Mouse (Mus musculus): ENCODE results near the gene Adap1. TPM values are rescaled to one million over a fixed set of nuclear protein-coding genes. Genes with fewer than 3 reads are reported as not detected.

The Adap1 gene
- polyA plus RNA-seq, 1 experiment from 2014 or later = 38.7 TPM

DNA sequence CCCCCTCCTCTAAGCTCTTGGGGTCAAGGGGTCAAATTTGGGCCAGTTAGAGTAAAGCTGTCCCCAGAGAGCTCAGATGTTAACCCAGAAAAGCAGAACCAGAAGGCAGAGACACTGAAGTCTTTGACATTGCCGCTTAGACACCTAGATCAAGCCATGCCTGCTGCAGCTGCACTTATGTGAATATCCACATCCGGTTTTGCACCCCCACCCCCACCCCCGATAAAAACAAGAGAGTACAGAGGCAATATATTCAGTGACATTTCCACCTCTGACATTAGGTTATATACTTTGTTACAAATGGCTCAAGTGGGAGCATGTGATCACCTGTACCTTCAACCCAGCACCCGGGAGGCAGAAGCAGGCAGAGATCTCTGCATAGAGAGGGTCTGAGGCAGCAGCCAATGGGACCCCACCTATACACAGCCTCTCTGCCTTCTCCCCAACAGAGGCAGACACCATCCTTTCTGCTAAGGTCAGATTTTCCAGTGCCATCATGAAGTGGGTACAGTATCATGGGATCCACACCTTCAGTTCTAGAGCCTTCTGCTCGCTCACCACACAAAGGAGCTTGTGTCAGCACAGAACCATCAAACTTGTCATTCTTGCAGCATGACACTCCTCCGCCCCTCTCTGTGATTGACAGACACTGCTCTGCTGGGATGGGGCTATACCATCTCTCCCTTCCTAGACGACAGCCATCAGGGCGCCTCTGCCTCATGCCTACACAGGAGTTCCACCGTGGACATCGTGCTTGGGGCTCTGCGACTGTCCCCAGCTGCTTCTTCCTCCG lies 34.8 kb downstream of the Adap1 start:
- Histone ChIP-seq H3K9me3 (no peaks in the 10 kb centered on the region), H3K36me3 (no peaks in the 10 kb centered on the region), H3K4me3 (no peak overlapping the region), H3K9ac (replicated peaks) (no peak overlapping the region), H3K27me3 (no peaks in the 10 kb centered on the region), H3K4me1 (no peaks in the 10 kb centered on the region), H3K27ac (replicated peaks) (no peak overlapping the region), H3K4me2 (replicated peaks) (no peak overlapping the region)
- 88% methylated on average over 12 of the region's 12 CpGs for WGBS
- no peak for ATAC-seq (replicated peaks)

DNA sequence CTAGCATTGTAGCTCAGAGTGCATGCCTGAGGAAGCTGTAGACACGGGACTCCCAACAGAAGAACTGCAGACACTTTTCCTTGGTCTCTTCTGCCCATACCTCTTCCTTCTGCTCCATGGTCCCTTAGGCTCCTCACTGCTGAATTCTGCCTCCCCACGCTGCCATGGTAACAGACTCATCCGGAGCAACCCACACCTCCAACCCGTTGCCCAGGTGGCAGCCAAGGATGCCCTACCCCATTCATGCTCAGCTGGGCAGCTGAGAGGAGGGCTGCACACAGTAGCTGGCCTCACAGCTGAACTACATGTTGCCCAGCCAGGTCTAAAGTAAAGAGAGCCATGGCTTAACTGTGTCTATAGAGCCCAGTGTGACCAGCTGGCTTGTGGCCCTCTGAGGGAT lies 36.8 kb downstream of the Adap1 start:
- H3K27ac ChIP-seq (replicated peaks) = no peak overlapping the region
- no peak overlapping the region for H3K4me3 ChIP-seq
- H3K9ac ChIP-seq (replicated peaks) = no peak overlapping the region
- no peak overlapping the region for H3K4me2 ChIP-seq (replicated peaks)
- ATAC-seq (replicated peaks) = no peak
- H3K36me3 ChIP-seq = no peaks in the 10 kb centered on the region
- no peaks in the 10 kb centered on the region for H3K4me1 ChIP-seq
- 77% methylated on average over 4 of the region's 4 CpGs for WGBS
- H3K27me3 ChIP-seq = no peaks in the 10 kb centered on the region
- H3K9me3 ChIP-seq = no peaks in the 10 kb centered on the region

- H3K36me3 ChIP-seq = no peaks in the 10 kb centered on the region
- H3K27me3 ChIP-seq = no peaks in the 10 kb centered on the region
- no peak overlapping the region for H3K4me3 ChIP-seq
- H3K4me2 ChIP-seq (replicated peaks) = no peak overlapping the region
- WGBS = 86% methylated on average over 4 of the region's 4 CpGs
- no peak overlapping the region for H3K9ac ChIP-seq (replicated peaks)
- H3K4me1 ChIP-seq = no peaks in the 10 kb centered on the region
- H3K9me3 ChIP-seq = no peaks in the 10 kb centered on the region
- no peak overlapping the region for H3K27ac ChIP-seq (replicated peaks)
- ATAC-seq (replicated peaks) = no peak
Measured at GRCm38 (mm10) chr5:139287787-139288186, 37.6 kb downstream of the Adap1 start.

DNA sequence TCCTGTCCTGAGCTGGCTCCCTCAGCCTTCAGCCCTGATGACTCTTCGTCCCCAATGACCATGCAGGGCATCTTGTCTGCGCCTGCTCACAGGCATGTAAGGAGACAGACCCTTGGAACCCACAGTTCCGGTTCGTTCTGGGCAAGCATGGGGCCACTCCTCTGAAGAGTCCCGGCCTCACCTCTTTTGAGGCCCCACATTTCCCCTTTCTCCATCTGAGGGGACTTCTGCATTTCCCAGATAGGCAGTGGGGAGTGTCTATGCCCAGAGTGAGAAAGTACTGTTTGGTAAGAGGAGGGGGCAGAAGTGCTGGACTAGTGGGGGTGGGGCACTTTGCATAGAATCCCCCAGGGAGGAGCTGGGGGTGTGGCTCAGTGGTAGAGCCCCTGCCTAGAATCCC lies 38.3 kb downstream of the Adap1 start:
- no peak overlapping the region for H3K27ac ChIP-seq (replicated peaks)
- WGBS = 88% methylated on average over 5 of the region's 5 CpGs

GRCm38 (mm10) chr5:139286142-139286941 lies 39.1 kb downstream of the Adap1 start:
- Histone ChIP-seq H3K27ac (replicated peaks) (no peak overlapping the region), H3K4me1 (no peaks in the 10 kb centered on the region), H3K36me3 (no peaks in the 10 kb centered on the region), H3K9me3 (no peaks in the 10 kb centered on the region), H3K4me3 (no peak overlapping the region), H3K27me3 (no peaks in the 10 kb centered on the region), H3K4me2 (replicated peaks) (no peak overlapping the region), H3K9ac (replicated peaks) (no peak overlapping the region)
- no peak for ATAC-seq (replicated peaks)
- 78% methylated on average over 14 of the region's 14 CpGs for WGBS

More for the DNA sequence above, 38.3 kb downstream of the Adap1 start:
- H3K9me3 ChIP-seq = no peaks in the 10 kb centered on the region
- ATAC-seq (replicated peaks) = no peak
- no peaks in the 10 kb centered on the region for H3K4me1 ChIP-seq
- H3K36me3 ChIP-seq = no peaks in the 10 kb centered on the region
- H3K4me2 ChIP-seq (replicated peaks) = no peak overlapping the region
- H3K27me3 ChIP-seq = no peaks in the 10 kb centered on the region
- no peak overlapping the region for H3K4me3 ChIP-seq
- H3K9ac ChIP-seq (replicated peaks) = no peak overlapping the region

- 53% methylated on average over 8 of the region's 8 CpGs for WGBS
- no peaks in the 10 kb centered on the region for H3K36me3 ChIP-seq
- no peaks in the 10 kb centered on the region for H3K4me1 ChIP-seq
- no peak overlapping the region for H3K9ac ChIP-seq (replicated peaks)
- H3K4me3 ChIP-seq = no peak overlapping the region
- H3K27ac ChIP-seq (replicated peaks) = no peak overlapping the region
- H3K27me3 ChIP-seq = no peaks in the 10 kb centered on the region
- H3K4me2 ChIP-seq (replicated peaks) = no peak overlapping the region
- ATAC-seq (replicated peaks) = no peak
- no peaks in the 10 kb centered on the region for H3K9me3 ChIP-seq
Measured at GRCm38 (mm10) chr5:139285383-139286067, 39.9 kb downstream of the Adap1 start.

DNA sequence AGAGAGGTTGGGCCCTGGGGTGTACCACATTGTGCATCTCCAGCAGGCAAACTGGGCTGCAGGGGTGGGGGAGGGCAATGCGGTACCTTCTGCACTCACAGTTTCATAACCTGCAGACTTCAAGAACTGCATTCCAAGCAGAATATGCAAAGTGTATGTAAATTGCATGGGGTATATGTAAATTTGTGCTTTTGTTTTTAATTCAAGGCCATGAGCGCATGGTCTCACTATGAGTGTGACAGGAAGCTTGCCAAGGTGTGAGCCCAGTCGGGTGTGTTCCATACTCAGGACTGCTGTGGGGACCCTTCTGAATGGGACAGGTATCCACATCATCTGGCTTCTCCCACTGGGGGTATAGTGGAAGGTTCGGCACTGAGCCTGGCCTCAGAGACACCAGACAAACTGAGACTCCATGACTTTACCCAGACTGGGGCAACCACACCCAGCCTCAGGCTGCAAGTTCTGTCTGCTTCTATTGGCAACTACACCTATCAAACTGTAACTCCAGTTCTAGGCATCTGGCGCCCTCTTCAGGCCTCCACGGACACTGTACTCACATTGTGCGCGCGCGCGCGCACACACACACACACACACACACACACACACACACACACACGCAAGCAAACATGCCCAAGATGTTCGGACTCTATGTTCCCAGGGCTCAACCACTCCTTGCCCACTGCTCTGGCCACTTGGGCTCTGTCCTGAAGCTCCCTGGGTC lies 41.8 kb downstream of the Adap1 start:
- H3K27me3 ChIP-seq = no peaks in the 10 kb centered on the region
- no peak overlapping the region for H3K27ac ChIP-seq (replicated peaks)
- no peak overlapping the region for H3K9ac ChIP-seq (replicated peaks)
- no peaks in the 10 kb centered on the region for H3K4me1 ChIP-seq
- no peak for ATAC-seq (replicated peaks)
- no peak overlapping the region for H3K4me3 ChIP-seq
- no peak overlapping the region for H3K4me2 ChIP-seq (replicated peaks)
- WGBS = 90% methylated on average over 14 of the region's 14 CpGs
- H3K9me3 ChIP-seq = no peaks in the 10 kb centered on the region
- H3K36me3 ChIP-seq = no peaks in the 10 kb centered on the region

GRCm38 (mm10) chr5:139282191-139282590 lies 43.2 kb downstream of the Adap1 start:
- no peaks in the 10 kb centered on the region for H3K36me3 ChIP-seq
- H3K27ac ChIP-seq (replicated peaks) = no peak overlapping the region; the same call in 1 of the 2 replicates
- H3K4me3 ChIP-seq = no peak overlapping the region
- WGBS = 4% methylated on average over 15 of the region's 15 CpGs
- no peaks in the 10 kb centered on the region for H3K9me3 ChIP-seq
- 0 out of 2 replicates have a peak overlapping the region, but pooled peaks have one; percentile 20 for H3K4me2 ChIP-seq (replicated peaks)
- no peak overlapping the region for H3K9ac ChIP-seq (replicated peaks)
- no peaks in the 10 kb centered on the region for H3K4me1 ChIP-seq
- no peaks in the 10 kb centered on the region for H3K27me3 ChIP-seq
- peak; percentile 58; the same call in 1 of the 2 replicates for ATAC-seq (replicated peaks)

GRCm38 (mm10) chr5:139281373-139282112 lies 43.9 kb downstream of the Adap1 start:
- Histone ChIP-seq H3K27ac (replicated peaks) (no peak overlapping the region; the same call in 1 of the 2 replicates), H3K36me3 (no peaks in the 10 kb centered on the region), H3K4me2 (replicated peaks) (no peak overlapping the region), H3K9me3 (no peaks in the 10 kb centered on the region), H3K4me3 (no peak overlapping the region), H3K4me1 (no peaks in the 10 kb centered on the region), H3K27me3 (no peaks in the 10 kb centered on the region), H3K9ac (replicated peaks) (no peak overlapping the region)
- WGBS = 54% methylated on average over 10 of the region's 11 CpGs
- no peak for ATAC-seq (replicated peaks)

DNA sequence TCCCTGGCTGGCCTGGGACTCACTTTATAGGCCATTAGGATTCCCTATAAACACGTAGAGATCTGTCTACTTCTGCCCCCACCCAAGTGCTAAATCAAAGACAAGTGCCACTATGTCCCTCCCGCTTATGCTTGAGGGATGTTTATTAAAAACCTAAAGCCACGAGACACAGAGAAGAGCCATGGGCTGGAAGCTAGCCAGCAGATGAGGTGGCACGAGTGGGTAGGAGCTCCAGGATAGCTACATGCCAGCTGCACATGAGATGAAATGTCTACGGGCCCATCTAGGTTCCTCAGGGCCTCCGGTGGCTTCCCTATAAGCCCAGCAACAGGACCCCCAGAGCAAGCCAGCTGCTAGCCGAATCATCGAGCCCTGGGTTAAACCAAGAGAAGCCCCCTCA lies 48.1 kb downstream of the Adap1 start:
- Histone ChIP-seq H3K4me1 (no peaks in the 10 kb centered on the region), H3K9me3 (no peaks in the 10 kb centered on the region), H3K9ac (replicated peaks) (no peak overlapping the region), H3K27me3 (no peaks in the 10 kb centered on the region), H3K36me3 (no peaks in the 10 kb centered on the region), H3K27ac (replicated peaks) (no peak overlapping the region), H3K4me2 (replicated peaks) (no peak overlapping the region), H3K4me3 (no peak overlapping the region)
- 70% methylated on average over 8 of the region's 8 CpGs for WGBS
- no peak for ATAC-seq (replicated peaks)

DNA sequence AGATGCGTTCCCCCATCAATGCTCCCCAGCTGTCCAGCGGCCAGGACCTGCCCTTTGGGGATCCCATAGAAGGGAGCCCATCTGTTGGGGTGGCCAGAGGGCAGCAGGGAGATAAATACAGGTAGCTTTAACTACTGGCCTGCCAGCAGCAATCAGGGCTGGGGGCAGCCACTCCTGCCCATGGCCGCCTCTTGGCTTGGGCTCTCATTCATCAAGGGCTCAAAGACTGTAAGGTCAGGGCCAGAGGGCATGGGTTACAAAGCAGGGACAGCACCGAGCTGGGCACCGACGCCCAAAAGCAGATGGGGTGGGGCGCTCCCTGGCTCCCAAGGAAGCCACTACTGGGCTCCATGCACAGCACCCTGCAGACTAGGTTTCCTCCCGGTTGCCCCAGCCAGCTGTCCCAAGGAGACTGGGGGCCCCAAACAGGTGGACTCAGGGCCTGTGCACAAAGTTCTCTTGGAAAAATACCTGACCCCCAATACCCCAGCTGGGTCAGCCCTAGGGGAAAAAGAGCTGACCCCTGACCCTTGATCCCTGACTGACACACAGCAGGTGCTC lies 53.3 kb downstream of the Adap1 start:
- H3K9me3 ChIP-seq = no peaks in the 10 kb centered on the region
- no peak overlapping the region for H3K27ac ChIP-seq (replicated peaks)
- no peak for ATAC-seq (replicated peaks)
- H3K9ac ChIP-seq (replicated peaks) = no peak overlapping the region
- no peak overlapping the region for H3K4me3 ChIP-seq
- 70% methylated on average over 8 of the region's 8 CpGs for WGBS
- no peak overlapping the region for H3K4me2 ChIP-seq (replicated peaks)
- H3K27me3 ChIP-seq = no peaks in the 10 kb centered on the region
- H3K36me3 ChIP-seq = peaks cover 16% of the 10 kb centered on the region
- 0 out of 2 replicates have a peak, but pooled peaks cover 7% of the 10 kb centered on the region for H3K4me1 ChIP-seq
